Mouse (Mus musculus): ENCODE measurements around the gene Tex48. TPM values are rescaled to one million over a fixed set of nuclear protein-coding genes. Genes with fewer than 3 reads are reported as not detected.

Gene Tex48
- polyA plus RNA-seq, 1 experiment from 2014 or later: not detected

GRCm38 (mm10) chr4:63643956-63644726 is 21.9 kb upstream of the Tex48 start:
- no peak for ATAC-seq (ENCODE audit: low read depth)
- no peaks in the 10 kb centered on the region for H3K36me3 ChIP-seq (ENCODE audit: control insufficient read depth, insufficient read depth, low read length)
- H3K9ac ChIP-seq (ENCODE audit: low read length): no peak overlapping the region
- no peak overlapping the region for H3K4me2 ChIP-seq (ENCODE audit: low read depth, low read length)
- no peak overlapping the region for H3K4me3 ChIP-seq (ENCODE audit: low read length)
- H3K27me3 ChIP-seq (ENCODE audit: control insufficient read depth, insufficient read depth, low read depth, low read length): no peaks in the 10 kb centered on the region
- H3K27ac ChIP-seq (ENCODE audit: low read length): no peak overlapping the region
- H3K4me1 ChIP-seq (replicated peaks; ENCODE audit: control insufficient read depth, insufficient read depth, low read length): no peaks in the 10 kb centered on the region
- no peaks in the 10 kb centered on the region for H3K9me3 ChIP-seq (ENCODE audit: control insufficient read depth, low read length)

GRCm38 (mm10) chr4:63639842-63640241 is 17.6 kb upstream of the Tex48 start:
- H3K9ac ChIP-seq (ENCODE audit: low read length): no peak overlapping the region
- no peaks in the 10 kb centered on the region for H3K27me3 ChIP-seq (ENCODE audit: control insufficient read depth, insufficient read depth, low read depth, low read length)
- no peaks in the 10 kb centered on the region for H3K36me3 ChIP-seq (ENCODE audit: control insufficient read depth, insufficient read depth, low read length)
- H3K4me2 ChIP-seq (ENCODE audit: low read depth, low read length): no peak overlapping the region
- H3K27ac ChIP-seq (ENCODE audit: low read length): no peak overlapping the region
- H3K4me1 ChIP-seq (replicated peaks; ENCODE audit: control insufficient read depth, insufficient read depth, low read length): no peaks in the 10 kb centered on the region
- no peaks in the 10 kb centered on the region for H3K9me3 ChIP-seq (ENCODE audit: control insufficient read depth, low read length)
- H3K4me3 ChIP-seq (ENCODE audit: low read length): no peak overlapping the region
- peak; percentile 41; the same call in 1 of the 2 replicates for ATAC-seq (ENCODE audit: low read depth)
- 46% methylated on average over 2 of the region's 2 CpGs for WGBS

- WGBS: 53% methylated on average over 1 of the region's 1 CpGs
- Histone ChIP-seq H3K4me1 (replicated peaks; ENCODE audit: control insufficient read depth, insufficient read depth, low read length) (no peaks in the 10 kb centered on the region), H3K4me3 (ENCODE audit: low read length) (no peak overlapping the region), H3K27me3 (ENCODE audit: control insufficient read depth, insufficient read depth, low read depth, low read length) (no peaks in the 10 kb centered on the region), H3K27ac (ENCODE audit: low read length) (no peak overlapping the region), H3K4me2 (ENCODE audit: low read depth, low read length) (no peak overlapping the region), H3K9me3 (ENCODE audit: control insufficient read depth, low read length) (no peaks in the 10 kb centered on the region), H3K9ac (ENCODE audit: low read length) (no peak overlapping the region), H3K36me3 (ENCODE audit: control insufficient read depth, insufficient read depth, low read length) (no peaks in the 10 kb centered on the region)
- ATAC-seq (ENCODE audit: low read depth): no peak
These were observed 16.4 kb upstream of the Tex48 start for GRCm38 (mm10) chr4:63638603-63639002.

GRCm38 (mm10) chr4:63633181-63633580 is 11.0 kb upstream of the Tex48 start:
- Histone ChIP-seq H3K9ac (ENCODE audit: low read length) (no peak overlapping the region), H3K36me3 (ENCODE audit: control insufficient read depth, insufficient read depth, low read length) (no peaks in the 10 kb centered on the region), H3K27ac (ENCODE audit: low read length) (no peak overlapping the region), H3K4me3 (ENCODE audit: low read length) (no peak overlapping the region), H3K4me1 (replicated peaks; ENCODE audit: control insufficient read depth, insufficient read depth, low read length) (no peaks in the 10 kb centered on the region), H3K4me2 (ENCODE audit: low read depth, low read length) (no peak overlapping the region), H3K9me3 (ENCODE audit: control insufficient read depth, low read length) (no peaks in the 10 kb centered on the region), H3K27me3 (ENCODE audit: control insufficient read depth, insufficient read depth, low read depth, low read length) (no peaks in the 10 kb centered on the region)
- WGBS: 77% methylated on average over 2 of the region's 2 CpGs
- ATAC-seq (ENCODE audit: low read depth): no peak

GRCm38 (mm10) chr4:63627111-63627510 is 4.9 kb upstream of the Tex48 start:
- no peaks in the 10 kb centered on the region for H3K9me3 ChIP-seq (ENCODE audit: control insufficient read depth, low read length)
- no peak overlapping the region for H3K4me2 ChIP-seq (ENCODE audit: low read depth, low read length)
- ATAC-seq (ENCODE audit: low read depth): no peak
- H3K27ac ChIP-seq (ENCODE audit: low read length): no peak overlapping the region
- no peaks in the 10 kb centered on the region for H3K4me1 ChIP-seq (replicated peaks; ENCODE audit: control insufficient read depth, insufficient read depth, low read length)
- H3K36me3 ChIP-seq (ENCODE audit: control insufficient read depth, insufficient read depth, low read length): no peaks in the 10 kb centered on the region
- 80% methylated on average over 8 of the region's 8 CpGs for WGBS
- H3K9ac ChIP-seq (ENCODE audit: low read length): no peak overlapping the region
- no peak overlapping the region for H3K4me3 ChIP-seq (ENCODE audit: low read length)
- H3K27me3 ChIP-seq (ENCODE audit: control insufficient read depth, insufficient read depth, low read depth, low read length): no peaks in the 10 kb centered on the region

GRCm38 (mm10) chr4:63625563-63626080 is 3.4 kb upstream of the Tex48 start:
- WGBS: 43% methylated on average over 3 of the region's 3 CpGs
- Histone ChIP-seq H3K36me3 (ENCODE audit: control insufficient read depth, insufficient read depth, low read length) (no peaks in the 10 kb centered on the region), H3K9ac (ENCODE audit: low read length) (no peak overlapping the region), H3K4me1 (replicated peaks; ENCODE audit: control insufficient read depth, insufficient read depth, low read length) (no peaks in the 10 kb centered on the region), H3K4me2 (ENCODE audit: low read depth, low read length) (no peak overlapping the region), H3K27me3 (ENCODE audit: control insufficient read depth, insufficient read depth, low read depth, low read length) (no peaks in the 10 kb centered on the region), H3K4me3 (ENCODE audit: low read length) (no peak overlapping the region), H3K9me3 (ENCODE audit: control insufficient read depth, low read length) (no peaks in the 10 kb centered on the region), H3K27ac (ENCODE audit: low read length) (no peak overlapping the region)
- ATAC-seq (ENCODE audit: low read depth): no peak

GRCm38 (mm10) chr4:63621861-63622260 is 367 bp downstream of the Tex48 start:
- H3K9ac ChIP-seq (ENCODE audit: low read length): no peak overlapping the region
- WGBS: 63% methylated on average over 2 of the region's 2 CpGs
- ATAC-seq (ENCODE audit: low read depth): no peak

GRCm38 (mm10) chr4:63608391-63608790 is 13.8 kb downstream of the Tex48 start:
- no peak overlapping the region for H3K9ac ChIP-seq (ENCODE audit: low read length)
- H3K27me3 ChIP-seq (ENCODE audit: control insufficient read depth, insufficient read depth, low read depth, low read length): no peaks in the 10 kb centered on the region
- H3K4me3 ChIP-seq (ENCODE audit: low read length): no peak overlapping the region
- no peak overlapping the region for H3K27ac ChIP-seq (ENCODE audit: low read length)
- ATAC-seq (ENCODE audit: low read depth): no peak
- 66% methylated on average over 7 of the region's 7 CpGs for WGBS
- H3K36me3 ChIP-seq (ENCODE audit: control insufficient read depth, insufficient read depth, low read length): no peaks in the 10 kb centered on the region
- H3K4me2 ChIP-seq (ENCODE audit: low read depth, low read length): no peak overlapping the region
- no peaks in the 10 kb centered on the region for H3K4me1 ChIP-seq (replicated peaks; ENCODE audit: control insufficient read depth, insufficient read depth, low read length)
- H3K9me3 ChIP-seq (ENCODE audit: control insufficient read depth, low read length): no peaks in the 10 kb centered on the region

More at GRCm38 (mm10) chr4:63621861-63622260, 367 bp downstream of the Tex48 start:
- Histone ChIP-seq H3K4me1 (replicated peaks; ENCODE audit: control insufficient read depth, insufficient read depth, low read length) (no peaks in the 10 kb centered on the region), H3K27ac (ENCODE audit: low read length) (no peak overlapping the region), H3K27me3 (ENCODE audit: control insufficient read depth, insufficient read depth, low read depth, low read length) (no peaks in the 10 kb centered on the region), H3K9me3 (ENCODE audit: control insufficient read depth, low read length) (no peaks in the 10 kb centered on the region), H3K36me3 (ENCODE audit: control insufficient read depth, insufficient read depth, low read length) (no peaks in the 10 kb centered on the region), H3K4me2 (ENCODE audit: low read depth, low read length) (no peak overlapping the region), H3K4me3 (ENCODE audit: low read length) (no peak overlapping the region)

GRCm38 (mm10) chr4:63605968-63606367 is 16.3 kb downstream of the Tex48 start:
- WGBS: 56% methylated on average over 1 of the region's 1 CpGs
- ATAC-seq (ENCODE audit: low read depth): no peak
- H3K27me3 ChIP-seq (ENCODE audit: control insufficient read depth, insufficient read depth, low read depth, low read length): no peaks in the 10 kb centered on the region
- no peaks in the 10 kb centered on the region for H3K36me3 ChIP-seq (ENCODE audit: control insufficient read depth, insufficient read depth, low read length)
- no peaks in the 10 kb centered on the region for H3K4me1 ChIP-seq (replicated peaks; ENCODE audit: control insufficient read depth, insufficient read depth, low read length)
- no peak overlapping the region for H3K4me2 ChIP-seq (ENCODE audit: low read depth, low read length)
- no peak overlapping the region for H3K4me3 ChIP-seq (ENCODE audit: low read length)
- no peaks in the 10 kb centered on the region for H3K9me3 ChIP-seq (ENCODE audit: control insufficient read depth, low read length)
- H3K9ac ChIP-seq (ENCODE audit: low read length): no peak overlapping the region
- H3K27ac ChIP-seq (ENCODE audit: low read length): no peak overlapping the region
